Mouse (Mus musculus) C2C12 (cell line): ENCODE results near the gene Cda.

Source experiments
- CTCF ChIP-seq: IDR thresholded peaks from one replicate; pipeline ENCODE4 v1.5.1; 2011; ENCODE audit not compliant: control insufficient read depth, insufficient read depth, insufficient read length
- MAX ChIP-seq: IDR thresholded peaks from one replicate; pipeline ENCODE4 v1.6.1; 2011; ENCODE audit warnings: mild to moderate bottlenecking, control low read depth
- MYOD1 ChIP-seq: IDR thresholded peaks from one replicate; pipeline ENCODE4 v1.6.1; 2011; ENCODE audit warnings: low read depth; ENCODE audit not compliant: control insufficient read depth, insufficient read length
- MYOG ChIP-seq: IDR thresholded peaks from one replicate; pipeline ENCODE4 v1.6.1; 2011; ENCODE audit not compliant: control insufficient read depth, insufficient read length; ENCODE audit errors: extremely low read depth
- USF1 ChIP-seq: IDR thresholded peaks from one replicate; pipeline ENCODE4 v1.6.1; 2011; ENCODE audit warnings: low read depth, mild to moderate bottlenecking, control low read depth, moderate library complexity

- TF ChIP-seq CTCF (no peak), MAX (no peak), USF1 (no peak), MYOG (no peak), MYOD1 (no peak)
These were observed at the start of gene Cda for GRCm38 (mm10) chr4:138367641-138368497.
